Mouse (Mus musculus) liver, adult 2 months (tissue): ENCODE results near the gene Sstr3. TPM values are rescaled to one million over a fixed set of nuclear protein-coding genes. Genes with fewer than 3 reads are reported as not detected.

ENCODE experiments used
- DNase-seq: peaks from one replicate; pipeline ENCODE4 v3.0.0-alpha.2; 2011; ENCODE audit warnings: low read depth, low spot score; ENCODE audit errors: extremely low read depth
- H3K27ac ChIP-seq: fragments of 200-500 bp; replicated peaks from 2 replicates; pipeline ENCODE4 v1.5.1; 2012; ENCODE audit warnings: low read depth, mild to moderate bottlenecking, control low read depth, inconsistent platforms, low read length; ENCODE audit not compliant: insufficient read depth
- H3K27me3 ChIP-seq: fragments of 200-500 bp; 2 replicates; pipeline ENCODE4 v1.6.1; 2012; ENCODE audit warnings: mild to moderate bottlenecking, moderate library complexity, low read length, inconsistent platforms; ENCODE audit not compliant: control insufficient read depth, insufficient read depth
- H3K36me3 ChIP-seq: fragments of 200-500 bp; 2 replicates; pipeline ENCODE4 v1.6.1; 2012; ENCODE audit warnings: low read length, inconsistent platforms; ENCODE audit not compliant: control insufficient read depth, insufficient read depth
- H3K4me1 ChIP-seq: fragments of 200-500 bp; 2 replicates; pipeline ENCODE4 v1.6.1; 2011; ENCODE audit warnings: low read length; ENCODE audit not compliant: control insufficient read depth, insufficient read depth
- H3K4me3 ChIP-seq: fragments of 200-500 bp; 2 replicates; pipeline ENCODE4 v1.5.1; 2011; ENCODE audit warnings: low read depth, mild to moderate bottlenecking, control low read depth, low read length, moderate library complexity; ENCODE audit not compliant: insufficient read depth
- H3K79me2 ChIP-seq: fragments of 200-500 bp; 2 replicates; pipeline ENCODE4 v1.6.1; 2012; ENCODE audit warnings: inconsistent platforms, mild to moderate bottlenecking, low read length, moderate library complexity; ENCODE audit not compliant: control insufficient read depth, insufficient read depth
- H3K9ac ChIP-seq: fragments of 200-500 bp; 2 replicates; pipeline ENCODE4 v1.6.1; 2012; ENCODE audit warnings: low read depth, mild to moderate bottlenecking, control low read depth, inconsistent platforms, low read length
- CTCF ChIP-seq: fragments of 200-500 bp; IDR thresholded peaks from 2 replicates; pipeline ENCODE4 v1.5.1; 2011; ENCODE audit warnings: low read depth, low read length, control low read depth
- POLR2A ChIP-seq: fragments of 200-500 bp; IDR thresholded peaks from 2 replicates; pipeline ENCODE4 v1.6.1; 2011; ENCODE audit warnings: low read length, control low read depth; ENCODE audit not compliant: insufficient read depth; ENCODE audit errors: extremely low read depth
- WGBS: fragments of 180-500 bp; shearing (Covaris S2); methylation state at CpG from one replicate; pipeline ENCODE4 v1.1.7; 2018; 5-methylcytosine and 5-hydroxymethylcytosine counted together
- polyA plus RNA-seq: library from polyadenylated mRNA; depleted of rRNA; stranded (reverse); fragments of >200 nt; gene quantifications from 2 replicates; pipeline ENCODE4 v1.2.3, GENCODE M21; 2012
- total RNA-seq: library from RNA; depleted of rRNA; stranded (reverse); fragments of >200 nt; gene quantifications from 2 replicates; pipeline ENCODE4 v1.2.3, GENCODE M21; 2014

Sstr3 gene
- total and polyA plus RNA-seq, 2 experiments, result under 0.01 TPM; not detected in 1

DNA sequence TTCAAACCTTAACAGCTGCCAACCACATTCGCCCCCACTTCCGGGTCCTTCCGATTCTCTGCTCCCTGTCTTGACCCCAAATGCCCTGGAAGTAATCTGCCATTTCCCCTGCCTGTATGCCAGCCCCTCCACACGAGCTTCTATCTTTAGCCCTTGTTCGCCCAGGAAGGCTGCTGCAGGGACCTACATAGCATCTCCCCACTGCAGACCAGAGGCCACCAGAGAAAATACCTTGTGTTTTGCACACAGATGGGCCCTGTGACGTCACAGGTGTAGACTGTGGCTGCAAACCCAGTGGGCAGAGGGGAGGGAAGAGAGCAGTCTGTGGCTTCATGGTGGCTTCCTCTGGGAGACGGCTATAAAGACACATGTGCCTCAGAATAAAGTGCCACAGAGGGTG is 26.3 kb downstream of the Sstr3 start:
- 71% methylated on average over 7 of the region's 7 CpGs for WGBS
- TF ChIP-seq CTCF, result no peak
- TF ChIP-seq POLR2A, result no peak
- Histone ChIP-seq H3K36me3 (no peaks in the 10 kb centered on the region), H3K9ac (no peak overlapping the region), H3K79me2 (no peaks in the 10 kb centered on the region), H3K4me1 (peaks cover 5% of the 10 kb centered on the region), H3K4me3 (no peak overlapping the region), H3K27ac (no peak overlapping the region), H3K27me3 (no peaks in the 10 kb centered on the region)
- DNase-seq, result no peak

DNA sequence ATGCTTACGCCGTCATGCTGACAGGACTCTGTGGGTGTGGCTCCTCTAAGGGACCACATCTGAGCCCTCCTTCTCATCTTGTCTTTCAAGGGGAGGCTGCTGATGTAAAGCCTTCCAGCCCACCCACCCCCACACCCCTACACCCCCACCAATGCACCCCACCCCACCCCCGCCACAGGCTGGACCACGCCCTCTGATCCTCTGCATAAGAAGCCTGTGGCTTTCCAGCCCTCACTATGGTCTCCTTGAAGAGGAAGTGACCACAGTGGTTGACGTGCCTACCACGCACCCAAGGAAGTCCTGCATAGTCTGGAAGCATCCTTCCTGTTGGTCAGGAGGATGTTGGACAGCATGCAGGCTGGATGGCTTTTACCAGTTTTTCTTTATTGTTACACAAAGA is 28.7 kb downstream of the Sstr3 start:
- DNase-seq, result no peak
- TF ChIP-seq POLR2A, result no peak
- TF ChIP-seq CTCF, result no peak

DNA sequence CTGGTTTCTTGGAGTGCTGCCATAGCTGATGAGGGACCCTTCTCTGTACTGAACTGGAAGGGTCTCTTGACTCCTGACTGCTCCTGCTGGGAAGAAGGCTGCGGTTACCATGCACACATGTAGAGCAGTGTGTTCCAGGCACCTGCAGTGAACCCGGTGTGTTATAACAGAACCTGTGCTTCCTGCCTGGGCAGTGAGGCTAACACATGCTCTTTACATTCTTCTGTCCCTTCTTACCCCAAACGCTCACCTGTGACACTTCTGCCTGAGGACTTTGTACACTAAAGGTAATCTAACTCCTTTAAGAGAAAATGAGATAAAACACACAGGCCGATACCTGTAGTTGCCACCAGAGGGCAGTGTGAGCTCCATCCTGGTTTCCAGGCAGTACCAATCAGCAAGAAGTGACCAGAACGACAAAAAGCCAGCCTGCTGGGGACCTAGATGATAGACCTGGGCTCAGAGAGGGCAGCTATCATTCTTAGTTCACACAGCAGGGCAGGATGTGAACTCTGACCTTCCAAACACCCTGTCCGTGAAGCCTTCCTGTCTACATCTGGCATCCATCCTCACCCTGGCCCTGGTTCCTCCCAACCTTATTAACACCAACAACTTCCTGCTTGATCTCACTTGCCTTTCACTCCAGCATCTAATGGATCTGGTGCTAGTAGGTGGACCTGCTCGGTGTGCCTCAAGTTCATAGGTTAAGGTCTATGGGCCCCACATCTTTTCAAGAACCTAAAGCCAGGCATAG is 29.9 kb downstream of the Sstr3 start:
- no peak overlapping the region for H3K9ac ChIP-seq
- DNase-seq, result peak; percentile 65
- no peaks in the 10 kb centered on the region for H3K79me2 ChIP-seq
- no peaks in the 10 kb centered on the region for H3K27me3 ChIP-seq
- no peak overlapping the region for H3K4me3 ChIP-seq
- peaks cover 6% of the 10 kb centered on the region for H3K4me1 ChIP-seq
- WGBS, result 18% methylated on average over 7 of the region's 7 CpGs
- H3K27ac ChIP-seq, result no peak overlapping the region
- TF ChIP-seq POLR2A (no peak), CTCF (peak; percentile 78)
- H3K36me3 ChIP-seq, result no peaks in the 10 kb centered on the region

More for the DNA sequence above, 28.7 kb downstream of the Sstr3 start:
- H3K27me3 ChIP-seq, result no peaks in the 10 kb centered on the region
- no peak overlapping the region for H3K9ac ChIP-seq
- H3K4me1 ChIP-seq, result peaks cover 11% of the 10 kb centered on the region
- no peak overlapping the region for H3K4me3 ChIP-seq
- no peaks in the 10 kb centered on the region for H3K79me2 ChIP-seq
- no peak overlapping the region for H3K27ac ChIP-seq
- H3K36me3 ChIP-seq, result no peaks in the 10 kb centered on the region
- 84% methylated on average over 6 of the region's 6 CpGs for WGBS

DNA sequence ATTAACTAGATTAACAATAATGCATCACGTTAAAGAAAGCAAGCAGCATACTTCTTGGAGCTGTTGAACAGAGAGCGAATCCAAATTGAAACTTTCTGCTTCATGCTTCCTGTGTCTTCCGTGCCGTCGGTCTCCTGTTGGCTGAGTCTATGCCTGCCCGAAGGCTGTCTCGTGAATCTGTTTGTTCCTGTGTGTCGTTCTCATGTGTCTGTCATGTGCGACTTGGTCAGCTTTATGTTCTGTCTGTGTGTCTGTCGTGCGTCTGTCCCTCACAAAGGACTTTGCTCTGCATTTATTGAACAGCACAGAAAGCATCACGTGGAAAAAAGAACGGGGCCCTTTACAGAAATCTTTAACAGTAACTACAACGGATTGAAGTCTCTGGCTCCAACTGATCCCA is 31.5 kb downstream of the Sstr3 start:
- Histone ChIP-seq H3K79me2 (no peaks in the 10 kb centered on the region), H3K27ac (peak overlapping the region; percentile 33; the same call in 1 of the 2 replicates), H3K4me3 (no peak overlapping the region), H3K36me3 (no peaks in the 10 kb centered on the region), H3K27me3 (no peaks in the 10 kb centered on the region), H3K4me1 (peaks cover 6% of the 10 kb centered on the region), H3K9ac (peak overlapping the region; percentile 43; the same call in 1 of the 2 replicates)
- TF ChIP-seq POLR2A (no peak), CTCF (0 out of 2 replicates have a peak, but pooled peaks have one; percentile 0)
- DNase-seq, result peak; percentile 79
- WGBS, result 34% methylated on average over 14 of the region's 14 CpGs

DNA sequence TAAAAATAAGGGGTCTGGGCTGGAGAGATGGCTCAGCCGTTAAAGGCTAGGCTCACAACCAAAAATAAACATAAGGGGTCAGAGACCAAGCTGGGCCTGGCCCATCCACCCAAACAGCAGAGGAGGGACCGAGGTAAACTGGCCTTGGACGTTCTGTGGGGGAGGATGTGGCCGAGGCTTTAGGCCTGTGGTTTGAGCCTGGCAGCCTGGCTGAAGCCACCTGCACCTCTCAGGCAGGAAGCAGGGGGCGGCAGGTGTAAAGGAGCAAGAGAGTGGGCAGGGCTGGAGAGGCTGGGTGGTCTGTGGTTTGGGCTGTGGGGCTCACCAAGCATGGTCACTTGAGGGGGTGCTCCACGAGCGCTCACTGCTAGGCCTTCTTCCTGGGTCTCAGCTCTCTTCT is 32.5 kb downstream of the Sstr3 start:
- H3K9ac ChIP-seq, result no peak overlapping the region
- no peaks in the 10 kb centered on the region for H3K36me3 ChIP-seq
- no peak overlapping the region for H3K4me3 ChIP-seq
- H3K79me2 ChIP-seq, result no peaks in the 10 kb centered on the region
- WGBS, result 57% methylated on average over 7 of the region's 7 CpGs
- no peaks in the 10 kb centered on the region for H3K27me3 ChIP-seq
- H3K27ac ChIP-seq, result no peak overlapping the region
- TF ChIP-seq CTCF (no peak), POLR2A (no peak)
- DNase-seq, result no peak
- peaks cover 6% of the 10 kb centered on the region for H3K4me1 ChIP-seq

DNA sequence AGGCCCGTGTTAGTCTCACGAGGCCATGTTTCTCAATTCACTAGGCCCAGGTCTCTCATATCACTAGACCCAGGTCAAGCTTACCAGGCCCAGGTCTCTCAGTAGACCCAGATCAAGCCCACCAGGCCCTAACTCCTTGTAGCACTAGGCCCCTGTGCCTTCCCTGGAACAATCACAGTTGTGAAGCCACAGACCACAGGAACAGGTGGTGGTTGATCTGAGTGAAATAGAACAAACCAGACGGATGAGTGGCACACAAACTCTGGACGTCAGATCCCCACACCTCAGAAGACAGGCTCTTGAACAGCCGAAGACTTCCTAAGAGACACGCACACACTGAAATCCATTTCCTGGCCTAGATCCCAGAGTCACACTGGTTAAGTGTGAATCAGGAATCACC is 33.7 kb downstream of the Sstr3 start:
- Histone ChIP-seq H3K27ac (no peak overlapping the region), H3K79me2 (no peaks in the 10 kb centered on the region), H3K27me3 (no peaks in the 10 kb centered on the region), H3K4me1 (peaks cover 6% of the 10 kb centered on the region), H3K9ac (no peak overlapping the region), H3K4me3 (no peak overlapping the region), H3K36me3 (no peaks in the 10 kb centered on the region)
- DNase-seq, result no peak
- TF ChIP-seq POLR2A (no peak), CTCF (no peak)
- WGBS, result 96% methylated on average over 6 of the region's 6 CpGs
